Mouse (Mus musculus) retina, postnatal 1 day (tissue): ENCODE data around the gene Ube3a.

Source experiments
- DNase-seq: peaks from one replicate; pipeline ENCODE4 v3.0.0-alpha.2; 2012

Gene Ube3a

GRCm38 (mm10) chr7:59228045-59228865 lies at the start of gene Ube3a:
Ube3a (plus strand) TSS chr7:59228750.
- DNase-seq = peak; percentile 99

- DNase-seq = no peak
Measured at GRCm38 (mm10) chr7:59192831-59193230, 35.7 kb upstream of the Ube3a start.

GRCm38 (mm10) chr7:59214911-59215310 lies 13.6 kb upstream of the Ube3a start:
- DNase-seq = no peak

DNA sequence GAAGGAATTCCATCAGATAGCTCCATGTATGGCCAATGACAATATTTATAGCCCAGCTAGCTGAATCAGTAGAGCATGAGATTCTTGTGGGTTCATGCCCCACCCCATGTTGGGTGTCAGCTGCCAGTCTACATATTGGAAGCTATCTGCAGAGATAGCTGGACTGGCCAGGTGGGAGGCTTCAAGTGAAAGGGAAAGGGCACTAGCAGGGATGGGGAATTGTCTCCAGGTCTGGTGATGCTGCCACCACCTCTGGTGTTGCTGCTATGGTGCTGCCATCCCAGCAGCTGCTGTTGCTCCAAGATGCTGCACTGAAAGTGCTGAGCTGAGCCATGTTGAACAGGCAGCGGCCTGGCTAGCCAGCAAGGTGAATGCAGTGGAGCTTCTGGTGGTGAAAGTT lies 7.3 kb upstream of the Ube3a start:
- DNase-seq = no peak

- DNase-seq = no peak
Measured at GRCm38 (mm10) chr7:59228866-59229182, 274 bp downstream of the Ube3a start.

DNA sequence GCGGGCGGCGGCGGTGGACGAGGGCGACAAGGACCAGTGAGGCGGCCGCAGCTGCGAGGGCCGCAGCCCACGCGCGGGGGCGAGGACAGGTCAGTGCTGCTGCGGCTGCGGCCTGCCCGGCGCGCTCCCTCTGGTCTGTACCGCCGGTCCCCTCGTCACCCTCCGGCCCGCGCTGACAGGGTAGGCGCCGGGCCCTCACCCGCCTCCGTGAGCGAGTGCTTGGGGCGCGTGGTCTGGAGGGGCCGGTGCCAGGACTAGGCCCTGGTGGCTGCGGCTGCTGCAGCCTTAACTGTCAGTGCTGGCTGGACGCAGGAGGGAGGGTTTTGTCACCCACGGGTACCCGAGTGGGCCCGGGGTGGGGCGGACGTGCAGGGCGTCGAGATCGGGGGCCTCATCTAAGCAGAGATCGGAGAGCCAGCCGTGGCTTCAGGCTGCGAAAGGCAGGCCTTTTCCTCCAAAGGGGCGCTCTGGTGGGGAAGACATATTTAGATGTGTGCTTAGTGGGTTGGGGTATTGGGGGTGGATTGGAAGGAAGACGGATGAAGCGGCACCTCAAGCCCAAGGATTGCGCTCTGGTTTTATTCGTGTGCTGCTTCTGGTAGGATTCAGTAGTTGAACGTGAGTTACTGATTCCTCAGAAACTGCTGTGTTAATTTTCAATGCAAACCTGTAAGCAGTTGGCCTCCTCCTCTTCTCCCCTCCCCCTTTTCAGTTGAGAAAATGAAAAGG lies 797 bp downstream of the Ube3a start:
- no peak for DNase-seq

- no peak for DNase-seq
Measured at GRCm38 (mm10) chr7:59230304-59230703, 1.8 kb downstream of the Ube3a start.

- no peak for DNase-seq
Measured at GRCm38 (mm10) chr7:59230768-59231167, 2.2 kb downstream of the Ube3a start.

DNA sequence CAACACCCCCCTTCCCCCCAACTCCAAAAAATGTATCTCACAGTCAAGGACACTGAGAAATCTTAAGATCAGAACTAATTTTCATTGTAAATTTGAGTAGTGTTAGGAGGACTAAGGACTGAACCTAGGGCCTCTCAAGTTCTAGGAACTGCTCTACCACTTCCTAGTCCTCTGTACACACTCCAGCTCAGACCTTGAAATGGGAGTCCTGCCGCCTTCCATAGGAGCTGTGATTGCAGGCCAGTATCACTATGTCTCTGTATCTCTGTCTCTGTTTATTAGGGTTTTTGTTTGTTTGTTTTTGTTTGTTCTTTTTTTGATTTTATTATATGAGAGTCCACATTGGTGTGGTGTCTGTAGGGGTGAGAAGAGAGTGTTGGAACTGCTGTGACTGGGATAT lies 3.4 kb downstream of the Ube3a start:
- DNase-seq = no peak

- DNase-seq = no peak
Measured at GRCm38 (mm10) chr7:59234773-59235401, 6.3 kb downstream of the Ube3a start.

- no peak for DNase-seq
Measured at GRCm38 (mm10) chr7:59243257-59243656, 14.7 kb downstream of the Ube3a start.

- no peak for DNase-seq
Measured at GRCm38 (mm10) chr7:59245541-59245940, 17.0 kb downstream of the Ube3a start.

DNA sequence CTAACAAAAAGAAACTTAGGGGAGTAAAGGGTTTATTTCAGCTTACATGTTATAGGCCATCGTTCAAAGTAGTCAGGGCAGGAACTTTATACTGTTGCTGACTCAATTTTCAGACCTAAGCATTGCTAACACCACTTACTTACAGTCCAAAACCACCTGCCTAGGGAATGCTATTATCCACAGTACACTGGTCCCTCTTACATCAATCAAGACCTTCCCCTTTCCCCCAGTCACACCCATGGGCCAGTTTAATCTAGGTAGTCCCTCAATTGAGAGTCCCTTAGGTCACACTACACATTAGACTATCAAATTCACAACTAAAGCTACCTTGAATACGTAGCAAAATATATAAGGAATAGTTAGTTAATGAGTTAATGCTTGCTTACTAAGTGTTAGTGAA lies 24.8 kb downstream of the Ube3a start:
- DNase-seq = no peak

DNA sequence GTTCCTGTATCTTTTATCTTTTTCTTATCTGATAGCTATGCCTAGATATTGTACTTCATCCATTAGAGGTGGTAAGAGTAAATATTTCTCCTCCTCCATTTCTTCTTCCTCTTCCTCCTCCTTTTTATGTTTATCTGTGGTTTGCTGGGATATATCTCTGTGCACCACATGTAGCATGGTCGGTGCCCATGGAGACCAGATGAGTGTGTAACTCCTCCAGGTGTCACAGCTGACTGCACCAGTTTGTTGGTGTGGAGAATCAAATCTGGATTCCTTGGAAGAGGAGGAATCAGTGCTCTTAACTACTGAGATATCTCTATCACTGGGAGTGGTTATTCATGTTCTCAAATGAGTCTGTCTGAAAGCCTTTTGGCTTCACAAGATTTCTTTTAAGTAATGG lies 37.0 kb downstream of the Ube3a start:
- no peak for DNase-seq

GRCm38 (mm10) chr7:59271775-59272174 lies 43.2 kb downstream of the Ube3a start:
- DNase-seq = no peak

GRCm38 (mm10) chr7:59312576-59312975 lies 84.0 kb downstream of the Ube3a start:
- no peak for DNase-seq

- no peak for DNase-seq
Measured at GRCm38 (mm10) chr7:59322759-59323158, 94.2 kb downstream of the Ube3a start.
